Mouse (Mus musculus) left cerebral cortex, postnatal 10 days (tissue): ENCODE measurements around the gene Lhx1. TPM values are rescaled to one million over a fixed set of nuclear protein-coding genes. Genes with fewer than 3 reads are reported as not detected.

ENCODE experiments used
- DNase-seq, 2 experiments: peaks; one replicate each; pipeline ENCODE4 v3.0.0; 2021 to 2022; ENCODE audit warnings: low spot score in 2 of 2, mixed read lengths in 1 of 2; ENCODE audit errors: extremely low spot score in 1 of 2
- intact Hi-C: fragments of 180-260 bp; cut with DNase I; formaldehyde crosslinking; loops from one replicate; pipeline ENCODE4 v1.15.1; 2025
- total RNA-seq, 2 experiments: library from RNA; stranded (reverse); gene quantifications; 2 replicates each; pipeline ENCODE4 v1.2.3; 2021

Gene Lhx1
- total RNA-seq: under 1 TPM; 0.39 to 0.71 TPM

DNA sequence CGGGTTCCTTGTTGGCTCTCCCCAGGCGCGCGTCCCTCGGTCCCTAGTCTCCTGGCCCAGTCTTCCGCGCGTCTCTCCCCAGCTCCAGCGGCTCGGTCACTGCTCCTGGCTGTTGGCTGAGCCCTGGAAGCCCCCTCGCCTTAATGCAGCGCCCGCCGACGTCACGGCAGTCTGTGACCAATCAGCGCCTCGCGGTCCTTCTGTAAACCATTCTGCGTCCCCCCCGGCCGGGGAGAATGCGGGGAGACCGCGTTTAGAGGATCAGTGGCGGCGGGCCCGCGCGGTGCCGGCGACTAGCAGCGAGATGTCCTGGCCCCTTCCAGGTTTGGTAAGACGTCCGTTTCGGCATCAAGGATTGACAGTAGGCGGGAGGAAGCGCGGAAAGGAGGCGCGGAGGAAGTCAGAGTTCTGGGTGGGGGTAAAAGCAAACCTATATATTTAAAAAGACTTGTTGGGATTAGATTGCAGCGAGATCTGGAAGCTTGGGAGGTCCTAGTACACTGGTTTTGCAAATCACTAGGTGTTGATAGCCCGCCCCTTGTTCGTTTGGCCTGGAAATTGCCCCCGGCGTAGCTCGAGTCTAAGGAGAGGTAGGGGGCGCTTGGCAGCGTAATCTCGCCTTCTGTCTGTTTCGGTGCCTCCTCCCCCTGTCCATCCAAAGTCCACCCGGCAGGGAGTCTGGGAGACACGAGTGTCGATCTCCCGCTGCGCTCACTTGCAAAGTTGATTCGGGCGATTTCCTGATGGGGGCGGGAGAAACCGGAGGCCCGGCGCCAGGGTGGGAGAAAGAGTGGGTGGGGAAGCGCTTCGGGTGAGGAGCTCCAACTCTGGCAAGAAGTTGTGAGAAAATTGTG lies at the start of gene Lhx1:
Gene Lhx1 (minus strand): TSS at position 115 of the 854 bp plus-strand sequence.
- intact Hi-C loops: no loop called here

DNA sequence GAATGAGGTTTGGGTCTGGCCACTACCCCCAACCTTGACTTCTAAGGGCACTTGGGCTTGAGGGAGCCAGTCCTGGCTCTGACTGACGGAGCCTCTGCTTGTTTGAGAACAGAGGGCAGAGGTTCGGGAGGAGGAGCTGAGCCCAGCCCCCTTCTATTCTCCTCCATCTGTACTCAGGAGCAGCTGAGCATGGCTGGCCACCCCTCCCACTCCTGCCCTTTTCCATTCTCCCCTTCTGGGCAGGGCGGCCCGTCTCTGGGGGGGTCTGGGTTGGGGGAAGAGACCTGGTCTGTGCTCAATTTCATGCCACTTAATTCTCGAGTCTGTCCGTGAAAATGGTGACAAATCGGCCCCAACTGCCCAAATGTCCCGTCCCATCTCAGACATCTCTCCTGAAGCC lies 49.5 kb upstream of the Lhx1 start:
- DNase-seq: no peak
- intact Hi-C loops: no loop called here

More for the DNA sequence above, at the start of gene Lhx1:
- DNase-seq: no peak

DNA sequence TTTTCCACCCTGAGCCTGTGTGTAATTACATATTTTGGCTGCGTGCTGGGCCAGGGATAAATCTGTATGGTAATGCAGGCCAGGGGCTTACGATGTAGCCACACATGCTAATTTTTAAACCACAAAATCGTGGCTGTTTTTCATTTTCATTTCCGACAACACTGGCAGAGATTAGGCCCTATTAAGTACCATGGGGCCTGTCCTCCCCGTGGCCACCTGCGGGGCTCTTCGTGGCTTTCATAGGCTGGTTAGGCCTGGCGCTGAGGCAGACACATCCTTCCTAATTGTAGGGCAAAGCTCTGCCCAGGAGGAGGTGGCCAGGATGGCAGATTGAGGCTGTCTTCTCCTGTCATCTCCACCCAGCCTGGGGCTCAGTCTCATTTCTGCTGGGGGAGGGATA lies 48.3 kb upstream of the Lhx1 start:
- no peak for DNase-seq
- intact Hi-C loops: no loop called here

DNA sequence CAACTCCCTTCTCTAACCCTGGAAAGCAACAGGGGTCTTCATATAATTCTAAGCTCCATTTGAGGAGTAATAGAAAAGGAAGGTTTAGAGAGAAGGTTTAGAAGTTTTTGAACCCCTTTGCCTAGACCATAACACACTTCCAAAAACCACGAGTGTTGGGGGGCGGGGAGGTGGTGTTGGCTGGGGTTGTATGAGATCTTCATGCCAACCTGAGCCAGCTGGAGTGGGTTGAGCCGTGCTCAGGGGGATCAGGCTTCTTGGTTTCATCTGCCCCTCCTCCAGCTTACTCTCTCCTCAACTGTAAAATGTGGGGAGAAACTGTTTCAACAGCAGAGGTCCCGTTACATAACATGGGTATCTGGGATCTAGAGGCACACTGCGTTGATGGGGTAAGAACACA lies 45.5 kb upstream of the Lhx1 start:
- no peak for DNase-seq
- intact Hi-C loops: no loop called here

DNA sequence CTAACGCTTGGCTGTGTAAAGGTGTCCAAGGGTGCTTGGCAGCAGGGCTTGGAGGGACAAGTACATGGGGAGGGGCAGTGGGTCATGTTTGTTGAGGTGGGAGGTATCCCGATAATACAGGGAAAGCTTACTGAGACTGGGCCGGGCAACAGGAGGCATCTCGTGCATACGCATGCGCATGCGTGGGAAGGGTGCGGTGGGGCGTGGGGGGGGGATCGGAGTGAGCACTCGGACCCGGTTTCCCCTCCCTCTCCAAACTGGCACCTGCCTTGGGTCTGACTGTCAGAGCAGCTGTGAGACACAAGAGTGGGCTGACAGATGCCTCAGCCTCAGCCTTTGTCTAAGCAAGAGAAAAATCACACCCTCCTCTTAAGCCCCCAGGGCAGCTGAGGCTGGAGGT lies 45.1 kb upstream of the Lhx1 start:
- DNase-seq: no peak
- intact Hi-C loops: no loop called here

DNA sequence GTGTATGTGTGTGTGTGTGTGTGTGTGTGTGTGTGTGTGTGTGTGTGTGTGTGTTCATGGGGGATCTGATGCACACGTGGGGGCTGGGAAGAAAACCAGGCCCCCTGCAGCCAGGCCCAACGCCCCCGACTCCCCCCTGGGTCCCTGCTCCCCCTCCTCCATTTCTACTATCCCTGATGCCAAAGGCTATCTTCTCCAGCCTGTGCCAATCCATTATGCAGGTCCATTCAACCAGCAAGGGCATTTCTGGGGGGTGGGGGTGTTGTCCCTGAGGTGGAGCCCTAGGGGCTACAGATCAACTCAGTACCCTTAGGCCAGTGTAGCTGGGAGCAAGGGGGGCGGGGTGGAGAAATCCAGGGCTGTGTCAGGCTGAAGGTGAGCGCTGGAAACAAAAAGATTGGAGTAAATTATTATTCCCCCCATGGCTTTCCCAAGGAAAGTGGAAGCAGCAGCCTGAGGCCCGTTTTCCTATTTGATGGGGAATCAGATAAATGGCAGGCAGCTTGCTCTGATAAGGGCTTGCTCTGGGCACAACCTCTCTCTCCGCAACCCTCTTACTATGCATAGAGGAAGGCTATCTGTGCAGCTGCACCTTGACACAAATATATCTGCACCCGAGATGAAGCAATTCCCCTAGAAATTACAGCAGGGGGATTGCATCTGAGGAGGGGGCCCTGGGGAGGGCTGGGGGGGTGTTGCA lies 43.9 kb upstream of the Lhx1 start:
- intact Hi-C loops: no loop called here
- no peak for DNase-seq

DNA sequence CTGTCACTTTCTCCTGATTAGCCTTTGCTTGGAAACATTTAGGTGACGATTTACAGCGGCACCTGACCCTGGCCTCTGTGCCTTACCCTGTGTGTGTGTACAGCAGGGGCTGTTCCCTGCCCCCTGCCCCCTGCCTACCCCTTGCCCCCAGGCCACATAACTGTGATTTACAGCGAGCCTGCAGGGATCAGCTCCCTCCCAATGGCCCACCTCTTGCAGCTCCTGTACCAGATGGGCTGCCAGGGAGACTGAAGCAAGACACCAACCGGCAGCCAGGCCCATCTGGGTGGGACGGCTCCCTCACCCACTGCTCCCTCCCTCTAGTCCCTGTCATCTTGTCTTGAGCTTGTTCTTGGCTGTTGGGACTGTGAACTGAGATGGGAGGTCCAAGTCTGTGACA lies 43.1 kb upstream of the Lhx1 start:
- intact Hi-C loops: no loop called here
- DNase-seq: no peak

DNA sequence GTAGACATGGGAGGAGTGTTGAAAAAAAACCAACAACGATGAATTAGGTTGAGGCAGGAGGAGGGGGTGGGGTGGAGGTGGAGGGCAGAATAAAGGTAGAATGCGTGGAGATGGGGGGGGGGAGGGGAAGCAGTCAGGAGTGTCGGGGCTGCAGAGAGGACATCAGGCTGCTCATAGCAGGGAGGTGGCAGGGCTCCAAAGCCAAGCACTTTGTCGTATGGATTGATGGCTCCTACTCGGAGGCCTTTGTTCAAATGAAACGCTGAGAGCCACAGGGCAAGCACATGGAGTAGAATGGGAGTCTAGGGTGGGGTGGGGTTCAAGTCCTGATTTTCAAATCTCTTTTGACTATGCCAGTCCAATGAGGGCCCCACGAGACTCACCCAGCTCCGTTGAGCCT lies 41.4 kb upstream of the Lhx1 start:
- intact Hi-C loops: no loop called here
- DNase-seq: no peak

DNA sequence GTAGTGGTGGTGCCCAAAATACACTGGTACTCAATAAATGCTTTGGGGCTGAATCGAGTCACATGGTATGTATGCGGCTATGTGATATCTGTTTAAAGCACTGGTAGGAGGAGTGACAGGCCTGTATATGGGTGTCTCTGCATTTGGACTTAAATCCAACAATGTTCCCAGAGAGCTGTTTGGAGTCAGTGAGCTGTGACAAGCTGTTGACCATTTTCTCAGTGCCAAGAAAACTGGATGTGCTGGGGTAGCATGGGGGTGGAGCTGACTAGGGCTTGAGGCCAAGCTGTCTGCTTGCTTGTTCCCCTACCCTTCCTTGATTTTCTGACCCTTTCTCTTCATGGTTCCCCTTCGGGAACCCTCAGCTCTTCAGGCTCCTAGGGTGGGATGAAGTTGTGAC lies 39.9 kb upstream of the Lhx1 start:
- intact Hi-C loops: no loop called here
- DNase-seq: no peak

DNA sequence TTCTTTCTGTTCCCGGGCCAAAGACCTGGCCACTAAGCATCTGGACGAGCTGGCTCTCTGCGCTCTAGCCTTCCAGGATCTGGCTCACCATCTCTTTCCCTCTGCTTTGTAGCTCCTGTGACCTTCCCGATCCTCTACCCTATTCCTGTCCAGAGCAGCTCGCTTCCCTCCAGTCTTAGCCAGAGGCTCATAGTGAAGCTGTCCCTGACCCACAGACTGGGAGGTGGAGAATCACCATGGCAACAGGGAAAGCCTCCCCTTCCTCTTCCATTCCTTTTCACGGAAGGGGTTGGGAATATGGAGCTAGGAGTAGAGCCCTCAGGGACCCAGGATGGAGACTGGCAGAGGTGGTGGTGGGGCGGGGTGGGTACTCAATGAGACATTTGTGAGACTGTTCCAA lies 38.0 kb upstream of the Lhx1 start:
- intact Hi-C loops: no loop called here
- DNase-seq: no peak

DNA sequence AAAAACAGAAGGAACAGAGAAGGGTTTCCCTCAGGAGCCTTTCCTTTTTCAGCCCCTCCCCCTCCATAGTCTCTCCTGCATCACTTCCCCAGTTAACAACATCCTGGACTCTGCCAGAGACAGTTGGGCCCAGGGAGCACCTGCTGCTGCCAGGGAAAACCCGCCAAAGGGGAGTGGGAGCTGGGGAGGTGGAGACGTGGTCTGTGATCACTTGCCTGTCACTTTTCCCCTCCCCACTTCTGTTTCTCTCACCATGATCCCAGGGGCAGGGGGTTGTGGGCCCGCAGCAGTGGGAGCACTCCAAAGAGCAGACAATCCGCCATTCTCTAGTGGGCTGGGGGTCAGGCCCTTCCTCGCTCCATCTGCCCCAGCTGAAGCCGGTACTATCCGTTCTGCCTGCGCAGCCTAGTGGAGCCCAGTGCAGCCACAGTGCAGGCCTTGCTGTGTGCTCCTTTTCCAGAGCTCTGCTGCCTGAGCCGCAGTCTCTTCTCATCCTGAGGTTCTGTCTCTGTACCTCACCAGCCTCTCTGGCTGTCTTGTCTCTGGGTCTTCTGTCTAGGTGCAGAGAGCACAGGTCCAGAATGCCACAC lies 37.5 kb upstream of the Lhx1 start:
- intact Hi-C loops: no loop called here
- DNase-seq: no peak

DNA sequence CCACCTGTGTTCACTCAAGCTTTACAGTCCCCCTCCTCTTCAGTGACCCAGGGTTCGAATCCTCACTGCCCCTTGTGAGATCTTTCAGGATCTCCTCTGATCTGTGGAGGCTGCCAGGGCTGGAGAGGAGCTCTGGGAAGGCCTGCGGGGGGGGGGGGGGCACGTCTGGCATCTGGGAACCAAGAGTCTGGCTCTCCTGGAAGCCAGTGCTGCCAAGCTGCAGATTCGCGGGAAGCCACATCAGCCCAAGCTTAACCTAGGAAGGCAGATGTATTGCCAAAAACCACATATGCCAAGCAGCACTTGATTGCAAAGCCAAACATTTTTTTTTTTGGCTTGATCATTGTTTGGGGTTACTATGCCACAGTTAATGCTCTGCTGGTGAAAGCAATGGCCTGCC lies 36.2 kb upstream of the Lhx1 start:
- intact Hi-C loops: no loop called here
- DNase-seq: no peak

DNA sequence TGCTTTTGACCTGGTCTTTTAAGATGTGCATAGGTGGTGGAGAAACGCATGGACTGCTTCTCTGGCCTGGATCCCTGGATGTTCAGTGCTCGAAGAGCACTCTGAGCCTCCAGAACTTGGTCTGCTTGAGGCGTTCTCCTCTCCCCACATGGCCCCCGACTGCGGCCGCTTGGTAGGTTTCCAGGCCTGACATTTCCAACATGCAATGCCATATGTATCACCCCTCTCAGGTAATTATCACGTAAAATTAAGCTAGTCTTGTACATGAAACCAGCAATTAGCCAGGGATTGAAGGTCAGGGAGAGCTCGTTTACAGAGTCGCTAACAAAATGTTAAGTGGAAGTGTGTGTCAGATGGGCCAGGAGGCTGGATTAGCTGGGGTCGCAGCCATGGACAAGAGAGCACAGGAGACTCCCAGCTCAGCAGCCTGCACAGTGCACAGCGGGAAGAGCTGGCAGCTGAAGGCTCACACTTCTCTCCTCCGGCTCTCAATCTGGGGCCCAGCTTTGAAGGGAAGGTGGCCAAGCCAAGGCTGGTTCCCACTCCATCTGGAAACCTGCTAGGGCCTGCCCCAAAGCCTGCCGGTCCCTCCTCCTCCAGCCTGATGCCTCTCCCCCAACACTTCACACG lies 28.6 kb upstream of the Lhx1 start:
- intact Hi-C loops: no loop called here
- DNase-seq: no peak

DNA sequence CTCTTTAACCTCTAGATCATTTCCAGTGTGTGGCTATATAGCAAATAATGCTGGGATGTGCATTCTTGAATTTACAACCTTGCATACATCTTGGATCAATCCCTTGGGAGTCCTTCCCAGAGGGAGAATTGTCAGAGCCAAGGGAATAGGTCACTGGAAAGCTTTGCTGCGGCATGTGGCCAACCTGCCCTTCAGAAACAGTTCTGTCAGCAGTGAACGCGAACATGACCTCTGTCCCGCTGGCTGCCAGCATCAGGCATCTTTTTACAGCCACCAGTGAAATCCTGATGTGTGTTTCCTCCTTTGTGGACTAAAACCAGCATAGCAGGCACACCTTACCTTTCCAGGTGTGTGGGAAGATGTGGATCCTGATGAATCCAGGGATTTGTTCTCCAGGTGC lies 26.0 kb upstream of the Lhx1 start:
- no peak for DNase-seq
- intact Hi-C loops: no loop called here

DNA sequence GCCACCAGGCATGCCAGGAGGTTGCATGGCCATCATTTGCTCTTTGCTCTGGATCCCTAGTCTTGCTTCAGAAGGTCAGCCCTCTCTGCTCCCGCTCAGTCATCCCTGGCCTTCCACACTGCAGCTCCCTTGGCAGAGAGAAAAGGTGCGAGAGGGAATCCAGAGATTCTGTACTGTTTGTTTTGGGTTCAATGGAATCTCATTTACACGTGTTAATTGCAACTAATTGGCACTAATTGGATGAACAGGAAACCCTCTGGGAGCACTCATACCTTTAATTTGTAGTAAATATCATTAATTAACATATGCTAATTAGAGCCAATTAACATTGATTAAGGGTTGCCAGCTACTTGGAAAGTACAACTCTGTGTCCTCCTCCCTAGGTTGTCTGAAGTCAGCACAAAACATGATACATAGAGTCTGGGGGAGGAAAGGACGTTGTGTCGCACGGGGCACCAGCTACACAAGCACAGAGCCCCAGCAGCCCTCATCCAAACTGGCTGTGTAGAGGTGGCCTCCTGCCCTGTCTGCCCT lies 24.0 kb upstream of the Lhx1 start:
- intact Hi-C loops: loop anchor here (5.0 kb wide), 1 partner anchor 78 kb away; no protein-coding TSS in a partner anchor
- no peak for DNase-seq

DNA sequence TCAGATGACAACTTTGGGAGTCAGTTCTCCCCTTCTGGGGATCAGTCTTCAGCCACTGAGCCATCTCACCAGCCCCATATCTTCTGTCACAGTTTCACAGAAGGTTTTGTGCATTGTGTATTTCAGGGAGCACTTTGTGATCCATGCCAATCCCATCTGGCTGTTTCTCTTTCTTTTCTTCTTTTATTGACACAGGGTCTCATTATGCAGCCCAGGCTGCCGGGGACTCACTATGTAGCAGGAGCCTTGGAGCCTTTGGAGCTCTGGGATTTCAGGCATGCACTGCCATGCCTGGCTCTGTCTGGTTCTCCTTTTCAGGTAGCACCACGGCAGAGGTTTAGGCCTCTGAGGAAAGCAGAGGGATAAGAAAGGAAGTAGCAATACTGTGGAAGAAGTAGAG lies 23.0 kb upstream of the Lhx1 start:
- intact Hi-C loops: loop anchor here (5.0 kb wide), 1 partner anchor 79 kb away; no protein-coding TSS in a partner anchor

DNA sequence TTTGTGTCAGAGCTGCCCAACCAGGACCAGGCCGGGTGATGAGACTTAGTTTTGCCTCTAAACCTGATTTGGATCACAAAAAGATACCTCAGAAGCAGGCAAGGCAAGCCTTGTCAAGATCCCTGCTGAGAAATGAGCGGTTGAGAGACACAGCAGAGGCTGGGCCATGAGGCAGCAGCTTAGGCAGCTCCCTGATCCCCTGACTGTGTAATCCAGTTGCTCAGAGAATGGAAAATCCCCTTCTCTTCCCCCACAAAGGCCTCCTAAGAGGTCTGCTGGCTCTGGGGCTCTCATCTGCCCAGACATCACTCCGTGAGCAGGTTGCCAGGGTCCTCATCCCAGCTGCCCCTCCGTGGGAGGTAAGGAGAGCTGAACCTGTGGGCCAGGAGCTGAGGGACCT lies 14.6 kb upstream of the Lhx1 start:
- DNase-seq: no peak

More for the DNA sequence above, 23.0 kb upstream of the Lhx1 start:
- DNase-seq: no peak

DNA sequence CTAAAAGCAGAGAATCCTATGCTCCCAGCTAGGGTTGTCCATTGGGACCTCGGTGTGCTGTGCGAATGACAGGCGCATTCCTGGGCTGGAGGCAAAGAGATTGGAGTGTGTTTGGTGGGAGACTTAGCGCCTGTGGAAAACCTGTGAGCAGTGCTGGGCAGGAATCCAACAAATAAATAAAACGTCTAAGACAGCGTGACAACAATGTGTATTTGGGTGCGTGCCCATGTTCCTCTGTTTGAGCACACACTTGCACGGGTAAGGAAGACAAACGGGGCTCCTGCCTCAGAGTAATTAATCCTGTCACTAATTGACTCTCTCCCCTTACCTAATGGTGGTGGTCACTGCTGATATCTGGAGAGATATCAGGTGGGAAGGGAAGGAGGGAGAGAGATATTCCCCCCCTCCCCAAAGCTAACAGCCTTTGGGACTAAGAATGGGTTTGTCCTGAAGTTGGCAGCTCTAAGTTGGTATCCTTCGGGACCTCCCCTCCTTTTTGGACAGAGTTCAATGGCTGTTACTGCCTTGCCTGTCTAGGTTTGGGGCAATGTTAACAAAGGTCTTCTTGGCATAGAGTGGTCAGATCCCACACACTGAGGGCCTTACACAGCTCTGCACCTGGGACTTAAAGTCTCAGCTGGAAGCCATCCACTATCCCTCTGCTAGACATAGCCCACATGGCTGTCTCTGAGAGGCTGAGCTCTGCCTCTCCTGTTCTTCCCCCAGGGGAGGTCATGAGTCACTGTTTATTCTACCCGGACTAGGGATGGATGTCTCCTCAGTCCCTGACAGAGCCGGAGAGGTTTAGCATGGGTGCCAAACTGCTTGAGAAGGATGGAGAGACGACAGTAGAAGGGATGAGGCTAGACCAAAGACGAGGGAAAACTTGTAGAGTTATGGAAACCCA lies 4.7 kb upstream of the Lhx1 start:
- DNase-seq: no peak
- intact Hi-C loops: no loop called here

More for the DNA sequence above, 14.6 kb upstream of the Lhx1 start:
- intact Hi-C loops: no loop called here
